Mouse (Mus musculus): ENCODE results near the gene Psmd9.

Psmd9 gene

DNA sequence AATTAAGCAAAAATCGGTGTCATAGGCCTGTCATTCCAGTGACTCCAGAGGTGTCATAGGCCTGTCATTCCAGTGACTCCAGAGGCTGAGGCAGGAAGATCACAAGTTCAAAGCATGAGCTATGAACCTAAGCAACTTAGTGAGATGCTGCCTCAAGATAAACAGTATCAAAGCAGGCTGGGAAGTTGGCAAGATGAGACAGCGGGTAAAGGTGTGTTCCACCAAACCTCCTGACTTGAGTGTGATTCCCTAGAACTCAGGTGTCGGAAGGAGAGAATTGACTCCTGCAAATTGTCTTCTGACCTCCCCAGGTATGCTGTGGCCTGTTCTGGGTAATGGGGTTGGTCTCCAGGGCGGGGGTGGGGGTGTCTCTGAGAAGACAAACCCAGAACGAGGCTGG is at the start of gene Psmd9:
Psmd9 (plus strand) TSS at position 130 of the 400 bp plus-strand sequence.
- DNase-seq (ENCODE audit: low spot score in 2 of 2) = no peak

DNA sequence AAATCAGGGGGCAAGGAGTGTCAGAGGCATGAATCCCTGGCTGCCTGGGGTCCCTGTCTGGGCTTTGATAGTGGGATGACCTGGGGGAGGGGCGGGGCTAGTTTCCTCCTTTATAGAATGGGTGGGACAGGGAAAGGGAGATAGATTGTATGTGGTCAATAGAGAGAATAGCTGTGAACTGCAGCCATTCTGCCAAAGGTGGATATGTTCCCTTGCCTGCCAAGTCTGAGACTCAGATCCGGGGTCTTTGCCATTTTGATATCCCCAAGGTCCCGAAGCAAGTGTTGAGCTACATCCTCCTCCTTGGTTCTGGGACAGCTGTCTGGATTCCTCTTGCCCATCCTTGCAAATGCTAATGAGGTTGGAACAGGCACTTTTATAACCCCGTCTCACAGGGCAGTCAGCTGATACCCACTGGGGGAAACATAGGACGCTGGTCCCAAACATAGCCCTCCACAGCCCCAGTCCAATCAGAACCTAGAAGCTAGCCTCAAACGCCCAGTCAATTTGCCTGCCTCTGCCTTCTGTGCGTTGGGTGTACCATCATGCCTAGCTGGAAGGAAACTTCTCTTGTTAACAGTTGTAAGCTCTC is 48.5 kb upstream of the Psmd9 start:
- no peak for DNase-seq (ENCODE audit: low spot score in 2 of 2)

DNA sequence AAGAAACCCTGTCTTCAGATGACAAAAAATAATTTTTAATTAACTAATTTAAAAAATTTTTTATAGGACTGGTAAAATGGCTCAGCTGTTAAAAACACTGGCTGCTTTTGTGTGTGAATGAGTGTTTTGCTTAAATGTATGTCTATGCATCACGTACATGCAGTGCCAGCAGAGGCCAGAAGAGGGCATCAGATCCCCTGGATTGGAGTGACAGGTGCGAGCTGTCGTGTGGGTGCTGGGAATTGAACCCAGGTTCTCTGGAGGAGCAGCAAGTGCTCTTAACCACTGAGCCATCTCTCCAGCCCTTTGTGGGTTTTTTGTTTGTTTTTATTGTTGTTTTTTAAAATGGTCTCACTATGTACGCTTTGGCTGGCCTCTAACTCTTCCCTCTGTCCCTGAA is 47.0 kb upstream of the Psmd9 start:
- DNase-seq (ENCODE audit: low spot score in 2 of 2) = peak in 1 of 2 experiments; percentile 63

DNA sequence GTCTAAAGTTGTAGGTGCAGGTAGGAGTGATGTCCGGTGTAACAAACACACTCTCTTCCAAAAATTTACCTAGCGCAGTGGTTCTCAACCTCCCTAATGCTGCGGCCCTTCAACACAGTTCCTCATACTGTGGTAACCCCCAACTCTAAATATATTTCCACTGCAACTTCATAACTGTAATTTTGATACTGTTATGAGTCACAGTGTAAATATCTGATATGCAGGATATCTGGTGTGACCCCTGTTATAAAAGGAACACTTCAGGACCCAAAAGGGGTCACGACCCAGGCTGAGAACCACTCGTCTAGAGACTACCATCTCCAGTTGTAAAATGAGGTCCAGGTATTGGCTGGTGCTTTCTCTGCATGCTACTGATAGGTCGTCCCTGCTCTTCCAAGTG is 44.1 kb upstream of the Psmd9 start:
- no peak for DNase-seq (ENCODE audit: low spot score in 2 of 2)

DNA sequence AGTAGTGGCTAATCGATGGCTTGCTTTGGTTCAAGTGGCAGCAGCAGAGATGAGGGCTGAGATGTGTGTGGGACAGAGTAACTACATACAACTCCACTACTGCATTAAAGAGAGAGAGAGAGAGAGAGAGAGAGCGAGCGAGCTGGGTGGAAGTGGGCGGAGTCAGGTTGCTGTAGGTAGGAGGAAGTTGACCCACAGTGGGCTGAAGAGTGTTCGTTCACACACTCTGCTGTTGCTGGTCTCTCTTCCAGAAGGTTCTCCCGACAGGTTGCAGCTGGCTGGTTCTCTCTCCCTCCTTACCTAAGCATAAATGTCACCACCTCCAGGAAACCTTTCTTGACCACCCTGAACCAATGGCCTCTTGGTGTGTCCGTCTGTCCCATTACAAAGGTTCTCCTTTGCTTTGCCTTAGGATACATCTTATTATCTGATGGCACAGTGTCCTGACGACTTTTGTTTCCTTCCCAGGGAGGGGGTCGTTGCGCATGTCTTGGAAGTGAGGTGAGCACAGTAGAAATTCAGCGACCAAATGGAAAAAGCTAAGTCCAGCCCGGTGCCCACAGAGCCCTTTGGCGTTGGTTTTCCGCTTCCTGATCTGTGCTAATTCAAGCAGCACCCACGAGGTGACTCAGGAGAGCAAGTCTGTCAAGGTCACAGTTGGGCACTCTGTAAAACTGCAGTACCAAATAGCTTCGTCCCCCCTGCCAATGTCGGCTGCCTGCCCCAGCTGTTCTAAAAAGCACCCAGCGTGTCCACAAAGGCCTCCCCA is 43.4 kb upstream of the Psmd9 start:
- DNase-seq (ENCODE audit: low spot score in 2 of 2) = peak in 1 of 2 experiments; percentile 82

- DNase-seq (ENCODE audit: low spot score in 2 of 2) = no peak
These were observed 42.2 kb upstream of the Psmd9 start for GRCm38 (mm10) chr5:123127031-123127430.

DNA sequence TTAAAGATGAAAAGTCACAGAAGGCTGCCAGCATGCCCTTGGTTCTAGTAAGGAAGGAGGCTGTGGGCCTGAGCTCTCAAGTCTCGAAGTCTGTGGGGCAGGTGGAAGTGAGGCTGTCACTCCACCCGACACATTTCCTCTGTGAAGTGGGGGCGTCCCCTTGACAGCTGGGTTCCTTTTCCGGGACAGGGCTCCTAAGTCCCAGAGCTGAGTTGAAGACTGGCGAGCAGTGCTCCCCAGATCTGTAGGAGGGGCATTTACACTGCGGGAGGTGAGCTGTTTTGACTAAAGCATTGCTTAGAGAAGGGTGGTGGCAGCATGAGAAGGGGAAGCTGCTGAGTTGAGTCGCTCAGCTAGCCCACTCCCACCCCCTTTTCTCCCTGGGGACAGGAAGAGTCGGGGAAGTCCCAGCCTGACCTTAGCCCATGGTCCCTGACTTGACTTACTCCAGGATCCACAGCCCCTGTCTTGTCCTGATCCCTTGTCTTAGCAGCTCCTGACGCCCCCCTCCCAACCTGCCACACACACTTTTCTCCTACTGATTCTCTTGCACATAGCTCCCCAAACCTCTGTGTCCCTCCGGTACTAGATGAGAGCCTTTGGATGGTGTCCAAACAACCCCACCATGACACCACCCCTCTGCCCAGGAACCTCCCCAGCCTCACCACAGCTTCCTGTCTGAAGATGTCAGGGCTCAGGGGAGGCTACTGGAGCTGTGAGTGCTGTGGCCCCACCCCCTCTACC is 40.6 kb upstream of the Psmd9 start:
- peak in 1 of 2 experiments; percentile 83 for DNase-seq (ENCODE audit: low spot score in 2 of 2)

DNA sequence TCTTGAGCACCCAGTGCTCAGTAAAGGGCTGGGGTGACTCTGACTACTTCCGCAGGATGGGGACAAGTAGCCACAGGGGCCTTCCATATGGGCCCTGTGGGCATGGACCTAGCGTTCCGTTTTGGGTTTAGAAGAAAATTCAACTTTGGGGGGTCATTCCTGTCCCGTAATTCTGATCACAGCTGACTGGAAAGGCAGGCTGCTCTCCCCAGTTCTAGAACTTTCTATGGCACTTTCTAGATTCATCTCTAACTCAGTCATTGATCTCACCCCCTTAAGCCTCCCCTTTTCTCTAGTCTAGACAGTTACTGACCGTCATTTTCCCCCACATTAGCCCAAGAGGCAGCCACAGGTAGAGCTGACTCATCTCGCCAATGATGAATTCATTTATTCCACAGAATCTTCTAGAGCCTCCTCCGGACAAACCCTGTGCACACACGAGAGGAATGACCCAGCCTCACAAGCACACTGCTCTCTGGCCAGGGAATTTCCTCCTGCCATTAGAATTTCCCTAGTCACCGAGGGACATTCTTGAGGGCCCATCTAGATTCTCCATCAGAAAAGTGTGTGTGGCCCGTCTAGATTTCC is 39.9 kb upstream of the Psmd9 start:
- no peak for DNase-seq (ENCODE audit: low spot score in 2 of 2)

- DNase-seq (ENCODE audit: low spot score in 2 of 2) = no peak
These were observed 39.0 kb upstream of the Psmd9 start for GRCm38 (mm10) chr5:123130030-123130813.

DNA sequence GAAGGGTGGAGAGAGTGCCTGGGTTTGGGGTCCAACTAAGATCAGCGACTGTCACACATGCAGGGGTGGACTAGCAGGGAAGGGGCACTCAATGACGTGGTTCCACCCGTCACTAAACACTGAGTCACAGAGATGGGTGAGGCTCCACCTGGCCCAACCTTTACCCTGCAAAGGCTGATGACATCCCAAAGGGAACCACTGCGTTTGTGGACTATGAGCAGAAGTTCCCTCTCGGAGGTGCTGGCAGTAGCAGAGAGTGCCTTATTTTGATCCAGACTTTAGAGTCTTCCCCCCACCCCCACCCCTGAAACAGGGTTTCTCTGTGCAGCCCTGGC is 38.4 kb upstream of the Psmd9 start:
- no peak for DNase-seq (ENCODE audit: low spot score in 2 of 2)

DNA sequence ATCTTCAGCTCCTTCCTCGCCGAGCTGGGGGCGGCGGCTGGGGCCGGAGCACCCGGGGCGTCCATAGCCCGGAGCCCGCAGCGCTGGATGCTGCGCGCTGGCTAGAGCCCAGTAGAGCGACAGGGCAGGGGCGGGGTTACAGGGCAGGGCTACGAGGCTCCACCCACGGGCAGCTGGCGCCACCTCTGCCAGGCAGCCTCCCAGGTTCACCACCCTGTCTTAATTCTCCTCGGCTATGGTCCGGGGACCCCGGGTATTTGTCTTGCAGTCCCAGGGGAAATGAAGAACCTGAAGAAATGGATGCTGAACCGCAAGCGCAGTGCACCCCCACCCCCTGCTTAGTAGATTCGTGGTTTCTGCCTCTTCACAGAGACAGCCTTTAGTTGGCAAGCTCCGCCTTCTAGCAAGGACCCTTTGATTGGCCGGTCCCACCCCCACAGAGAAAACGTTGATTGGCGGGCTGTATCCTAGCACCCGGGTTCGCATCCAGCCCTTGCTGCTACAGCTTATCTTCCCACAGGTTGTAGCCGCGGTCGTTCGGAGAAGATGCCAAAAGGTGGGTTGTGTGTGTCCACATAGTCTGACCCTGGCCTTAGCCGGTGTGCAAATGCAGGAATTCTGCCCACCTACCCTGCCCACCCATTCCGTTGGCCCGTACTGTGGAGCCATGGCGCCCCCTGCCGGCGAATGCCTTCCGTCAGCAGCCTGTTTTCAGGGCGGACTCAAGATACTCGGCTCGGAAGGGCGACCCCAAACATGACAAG is 36.7 kb upstream of the Psmd9 start, which contains the start of gene Rhof:
Rhof (minus strand) TSS at position 385 of the 764 bp plus-strand sequence.
- peak; percentile 91 to 95 for DNase-seq (ENCODE audit: low spot score in 2 of 2)

DNA sequence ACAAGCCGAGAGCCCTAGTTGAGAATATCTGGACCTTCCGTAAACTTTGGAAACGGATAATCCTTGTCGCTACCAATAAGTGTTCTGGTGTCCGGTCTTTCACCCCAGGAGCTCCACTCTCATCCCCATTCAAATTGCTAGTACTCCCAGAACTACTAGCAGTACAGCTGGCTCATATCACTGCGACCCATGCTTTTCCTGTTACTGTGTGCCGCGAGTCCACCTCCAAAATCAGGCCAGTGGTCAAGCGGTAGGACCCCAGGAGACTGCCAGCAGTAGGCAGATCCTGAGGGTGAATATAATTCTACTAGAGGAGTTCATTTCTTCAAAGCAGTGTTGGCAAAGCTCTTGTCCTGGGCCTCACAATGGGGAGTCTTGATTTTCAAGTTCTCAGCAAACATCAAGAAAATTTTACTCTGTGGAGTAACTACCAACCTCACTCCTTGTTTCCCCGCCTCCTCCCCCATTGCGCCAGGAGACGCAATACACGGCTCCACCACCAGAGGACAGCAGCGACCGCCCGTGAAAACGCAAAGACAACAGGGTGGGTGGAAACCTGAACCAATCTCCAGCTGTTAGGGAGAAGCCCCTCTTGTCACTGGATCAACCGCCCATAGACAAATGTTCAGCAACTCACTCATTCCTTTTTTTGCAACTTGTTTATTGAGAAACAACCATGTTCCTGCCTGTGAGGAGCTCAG is 36.0 kb upstream of the Psmd9 start:
- peak; percentile 91 to 93 for DNase-seq (ENCODE audit: low spot score in 2 of 2)

DNA sequence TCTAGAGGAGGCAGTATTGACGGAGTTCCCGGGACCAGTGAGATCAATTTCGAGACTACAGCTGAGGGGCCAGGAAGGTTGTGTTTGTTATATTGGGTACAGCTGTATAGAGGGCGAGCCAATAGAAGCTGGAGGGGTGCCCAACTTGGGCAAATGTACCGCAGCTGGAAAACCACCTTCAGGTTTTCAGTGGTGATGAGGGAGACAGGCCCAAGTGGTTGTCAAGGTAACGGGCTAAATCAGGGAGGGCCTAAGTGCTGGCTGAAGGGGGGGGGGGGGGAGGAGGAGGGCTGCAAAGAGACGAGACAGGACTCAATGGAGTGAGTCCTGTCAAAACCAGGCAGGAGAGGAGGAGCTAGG is 35.4 kb upstream of the Psmd9 start:
- DNase-seq (ENCODE audit: low spot score in 2 of 2) = no peak

GRCm38 (mm10) chr5:123134186-123134874 is 34.9 kb upstream of the Psmd9 start:
- no peak for DNase-seq (ENCODE audit: low spot score in 2 of 2)

DNA sequence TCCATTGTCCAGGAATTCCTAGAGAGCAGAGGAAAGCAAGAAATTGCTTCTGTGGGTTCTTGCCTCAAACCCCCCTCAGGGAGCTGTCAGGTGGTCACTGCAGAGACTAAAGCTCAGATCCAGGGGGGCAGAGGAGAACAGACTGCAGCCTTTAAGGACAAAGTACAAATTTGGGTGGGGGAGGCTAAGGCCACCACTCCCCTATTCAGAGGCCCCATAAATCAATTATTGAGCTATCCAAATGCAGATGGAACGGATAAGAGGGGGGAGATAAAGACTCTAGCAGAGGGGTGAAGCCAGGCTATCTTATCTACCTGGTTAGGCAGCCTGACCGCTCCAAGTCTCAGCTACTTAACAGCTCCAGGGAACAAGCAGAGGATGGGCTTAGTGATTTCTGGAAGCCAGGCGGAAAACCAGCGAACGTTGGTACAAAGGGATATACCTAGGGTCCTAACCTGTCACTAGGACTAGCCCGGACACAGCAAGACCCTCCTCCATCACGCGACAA is 34.3 kb upstream of the Psmd9 start:
- DNase-seq (ENCODE audit: low spot score in 2 of 2) = no peak

- peak; percentile 62 to 72 for DNase-seq (ENCODE audit: low spot score in 2 of 2)
These were observed 33.5 kb upstream of the Psmd9 start for GRCm38 (mm10) chr5:123135471-123136360.

DNA sequence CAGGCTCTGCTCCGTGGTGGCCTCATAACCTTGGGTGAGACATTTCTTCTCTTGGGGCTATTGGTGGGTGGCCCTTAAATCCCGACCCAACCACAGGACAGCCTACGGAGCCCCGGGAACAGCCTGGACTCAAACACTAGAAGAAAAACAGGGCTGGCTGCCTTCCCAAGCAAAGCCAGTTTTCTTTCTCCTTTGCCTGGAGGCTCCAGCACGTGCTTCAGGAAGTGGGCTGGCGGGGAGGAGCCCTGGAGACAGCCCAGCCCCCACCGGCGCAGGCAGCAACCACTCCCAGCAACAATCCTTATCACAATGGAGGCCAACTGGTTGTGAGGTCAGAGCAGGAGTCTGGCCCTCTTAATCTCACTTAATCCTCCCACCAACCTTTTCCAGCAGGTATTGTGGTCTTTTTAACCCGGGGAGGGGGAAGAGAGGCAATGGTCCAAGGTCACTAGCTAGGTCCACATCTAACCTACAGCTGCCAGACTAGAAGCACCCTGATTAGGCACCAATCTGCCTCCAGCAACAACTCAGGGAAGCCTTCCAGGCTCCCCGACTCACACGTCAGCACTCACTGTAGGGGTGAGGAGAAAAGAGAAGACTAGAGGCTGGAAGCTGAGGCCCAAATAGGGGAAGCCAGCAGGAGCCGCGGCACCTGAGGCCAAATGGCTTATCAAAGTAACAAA is 32.7 kb upstream of the Psmd9 start:
- peak; percentile 71 to 82 for DNase-seq (ENCODE audit: low spot score in 2 of 2)
